Mouse (Mus musculus) heart, adult 2 months (tissue): ENCODE data around the gene Tspan10. TPM values are rescaled to one million over a fixed set of nuclear protein-coding genes. Genes with fewer than 3 reads are reported as not detected.

ENCODE experiments used
- DNase-seq, 2 experiments: peaks; one replicate each; pipeline ENCODE4 v3.0.0; 2021
- H3K27ac ChIP-seq: fragments of 200-600 bp; 2 replicates; pipeline ENCODE4 v1.8.1; 2022
- H3K27me3 ChIP-seq: fragments of 200-500 bp; 2 replicates; pipeline ENCODE4 v1.6.1; 2012; ENCODE audit warnings: mild to moderate bottlenecking, low read length, inconsistent platforms, mixed read lengths; ENCODE audit not compliant: control insufficient read depth, insufficient read depth
- H3K36me3 ChIP-seq: fragments of 200-500 bp; 2 replicates; pipeline ENCODE4 v1.6.1; 2012; ENCODE audit warnings: low read length, inconsistent platforms; ENCODE audit not compliant: control insufficient read depth, insufficient read depth
- H3K4me1 ChIP-seq: fragments of 200-500 bp; 2 replicates; pipeline ENCODE4 v1.6.1; 2011; ENCODE audit warnings: low read length; ENCODE audit not compliant: control insufficient read depth, insufficient read depth
- H3K4me3 ChIP-seq: fragments of 200-600 bp; 2 replicates; pipeline ENCODE4 v1.8.1; 2022
- H3K79me2 ChIP-seq: fragments of 200-500 bp; replicated peaks from 2 replicates; pipeline ENCODE4 v1.6.1; 2012; ENCODE audit warnings: mild to moderate bottlenecking, inconsistent platforms, low read length, moderate library complexity, mixed read lengths; ENCODE audit not compliant: control insufficient read depth, insufficient read depth
- H3K9ac ChIP-seq: fragments of 200-500 bp; 2 replicates; pipeline ENCODE4 v1.6.1; 2012; ENCODE audit warnings: low read depth, mild to moderate bottlenecking, control low read depth, inconsistent platforms, low read length, mixed read lengths
- CTCF ChIP-seq: fragments of 200-600 bp; IDR thresholded peaks from 2 replicates; pipeline ENCODE4 v1.8.1; 2022; ENCODE audit warnings: antibody characterized with exemption, mild to moderate bottlenecking, moderate library complexity
- EP300 ChIP-seq: fragments of 200-500 bp; IDR thresholded peaks from 2 replicates; pipeline ENCODE4 v1.6.1; 2011; ENCODE audit warnings: low read depth, low read length, control low read depth; ENCODE audit not compliant: insufficient read depth
- POLR2A ChIP-seq: fragments of 200-500 bp; IDR thresholded peaks from 2 replicates; pipeline ENCODE4 v1.6.1; 2011; ENCODE audit warnings: mild to moderate bottlenecking, low read depth, low read length, control low read depth; ENCODE audit not compliant: insufficient read depth
- WGBS: fragments of 180-500 bp; shearing (Covaris S2); methylation state at CpG from one replicate; pipeline ENCODE4 v1.1.7; 2018; 5-methylcytosine and 5-hydroxymethylcytosine counted together
- intact Hi-C: fragments of 180-260 bp; cut with DNase I; formaldehyde crosslinking; loops from one replicate; pipeline ENCODE4 v1.15.1; 2025
- polyA plus RNA-seq: library from polyadenylated mRNA; depleted of rRNA; stranded (reverse); fragments of >200 nt; gene quantifications from 2 replicates; pipeline ENCODE4 v1.2.3, GENCODE M21; 2012
- total RNA-seq, 2 experiments: library from RNA; stranded (reverse); gene quantifications; 2 replicates each; pipeline ENCODE4 v1.2.3; 2021

Tspan10 gene
- total and polyA plus RNA-seq, 3 experiments, result 0.41 to 1.5 (median 0.42) TPM

DNA sequence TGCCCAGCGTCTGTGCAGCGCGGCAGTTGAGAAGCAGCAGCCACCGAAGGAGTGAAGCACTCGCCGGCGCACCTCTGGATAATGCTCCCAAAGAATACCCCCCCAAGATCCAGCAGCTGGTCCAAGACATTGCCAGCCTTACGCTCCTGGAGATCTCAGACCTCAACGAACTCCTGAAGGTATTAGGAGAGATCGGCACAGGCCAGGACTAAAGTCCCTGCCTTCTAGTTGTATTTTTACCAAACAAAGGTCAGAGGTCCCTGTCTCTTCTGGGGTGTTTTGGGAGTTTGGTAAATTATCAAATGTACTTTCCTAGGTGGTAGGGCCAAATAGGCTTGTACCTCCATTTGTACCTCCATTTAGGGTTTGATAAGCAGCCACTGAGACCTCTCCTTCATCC, 42.8 kb downstream of the Tspan10 start:
- no peaks in the 10 kb centered on the region for H3K36me3 ChIP-seq

GRCm38 (mm10) chr11:120488516-120488915, 46.1 kb downstream of the Tspan10 start:
- no peaks in the 10 kb centered on the region for H3K36me3 ChIP-seq
- H3K9ac ChIP-seq, result no peak overlapping the region
- TF ChIP-seq POLR2A (0 out of 2 replicates have a peak, but pooled peaks have one; percentile 9), EP300 (no peak), CTCF (no peak)
- 66% methylated on average over 4 of the region's 4 CpGs for WGBS
- H3K27ac ChIP-seq, result no peak overlapping the region
- no peak for DNase-seq
- H3K27me3 ChIP-seq, result no peaks in the 10 kb centered on the region
- intact Hi-C loops, result loop anchor here (2.0 kb wide), 2 partner anchors 26 to 224 kb away; partner anchors contain the start of genes Cenpx and Lrrc45
- H3K4me3 ChIP-seq, result no peak overlapping the region
- peaks cover 3% of the 10 kb centered on the region for H3K79me2 ChIP-seq
- H3K4me1 ChIP-seq, result peaks cover 17% of the 10 kb centered on the region

More for the DNA sequence above, 42.8 kb downstream of the Tspan10 start:
- 3% methylated on average over 10 of the region's 10 CpGs for WGBS
- Histone ChIP-seq H3K27me3 (no peaks in the 10 kb centered on the region), H3K27ac (peak overlapping the region; percentile 89), H3K4me1 (peaks cover 6% of the 10 kb centered on the region), H3K9ac (peak overlapping the region; percentile 95), H3K79me2 (peaks cover 3% of the 10 kb centered on the region), H3K4me3 (peak overlapping the region; percentile 100)
- DNase-seq, result no peak
- intact Hi-C loops, result no loop called here
- TF ChIP-seq POLR2A (no peak), CTCF (no peak), EP300 (no peak)

DNA sequence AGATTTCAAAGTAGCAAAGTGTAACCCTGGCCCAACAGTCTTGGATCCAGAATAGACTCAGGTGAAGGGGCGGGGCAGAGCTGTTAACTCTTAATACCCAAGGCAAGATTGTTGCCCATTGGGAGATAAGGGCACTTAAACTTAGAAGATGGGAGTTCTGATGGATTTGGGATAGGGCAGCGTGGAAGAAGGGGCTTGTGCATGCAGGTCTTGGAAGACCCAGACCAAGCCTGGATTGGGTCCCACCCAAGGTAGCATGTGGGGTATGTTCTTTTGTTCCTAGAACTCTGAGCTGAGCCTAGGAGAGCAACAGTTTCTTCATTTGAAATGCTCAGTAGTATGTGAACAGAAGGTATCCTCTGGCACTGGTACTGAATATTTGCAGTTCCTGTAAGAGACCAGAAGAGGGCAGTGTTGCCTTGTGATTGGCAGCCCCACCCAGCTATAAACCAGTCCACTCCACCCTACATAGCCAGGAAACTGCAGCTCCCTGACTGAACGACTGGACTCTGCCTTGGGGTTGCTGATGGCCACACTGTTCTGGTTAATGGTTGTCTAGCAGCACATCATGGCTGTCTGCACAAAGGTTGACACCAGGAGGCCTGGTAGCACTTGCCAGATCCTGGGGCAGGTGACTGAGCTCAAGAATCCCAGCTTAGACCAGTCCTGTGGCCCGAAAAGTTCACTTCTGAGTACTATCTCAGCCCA, 46.8 kb downstream of the Tspan10 start:
- peak; percentile 97 for TF ChIP-seq CTCF
- TF ChIP-seq EP300, result peak; percentile 93; the same call in 1 of the 2 replicates
- peak; percentile 45; the same call in 1 of the 2 replicates for TF ChIP-seq POLR2A
- peaks cover 3% of the 10 kb centered on the region for H3K79me2 ChIP-seq
- 57% methylated on average over 4 of the region's 4 CpGs for WGBS
- no peak overlapping the region for H3K4me3 ChIP-seq
- H3K36me3 ChIP-seq, result no peaks in the 10 kb centered on the region
- no peaks in the 10 kb centered on the region for H3K27me3 ChIP-seq
- intact Hi-C loops, result loop anchor here (1.0 to 2.0 kb wide), 3 partner anchors 26 to 224 kb away; partner anchors contain the start of genes Cenpx and Lrrc45
- DNase-seq, result peak; percentile 54 to 69
- no peak overlapping the region for H3K9ac ChIP-seq
- H3K4me1 ChIP-seq, result peaks cover 15% of the 10 kb centered on the region
- H3K27ac ChIP-seq, result peak overlapping the region; percentile 50

DNA sequence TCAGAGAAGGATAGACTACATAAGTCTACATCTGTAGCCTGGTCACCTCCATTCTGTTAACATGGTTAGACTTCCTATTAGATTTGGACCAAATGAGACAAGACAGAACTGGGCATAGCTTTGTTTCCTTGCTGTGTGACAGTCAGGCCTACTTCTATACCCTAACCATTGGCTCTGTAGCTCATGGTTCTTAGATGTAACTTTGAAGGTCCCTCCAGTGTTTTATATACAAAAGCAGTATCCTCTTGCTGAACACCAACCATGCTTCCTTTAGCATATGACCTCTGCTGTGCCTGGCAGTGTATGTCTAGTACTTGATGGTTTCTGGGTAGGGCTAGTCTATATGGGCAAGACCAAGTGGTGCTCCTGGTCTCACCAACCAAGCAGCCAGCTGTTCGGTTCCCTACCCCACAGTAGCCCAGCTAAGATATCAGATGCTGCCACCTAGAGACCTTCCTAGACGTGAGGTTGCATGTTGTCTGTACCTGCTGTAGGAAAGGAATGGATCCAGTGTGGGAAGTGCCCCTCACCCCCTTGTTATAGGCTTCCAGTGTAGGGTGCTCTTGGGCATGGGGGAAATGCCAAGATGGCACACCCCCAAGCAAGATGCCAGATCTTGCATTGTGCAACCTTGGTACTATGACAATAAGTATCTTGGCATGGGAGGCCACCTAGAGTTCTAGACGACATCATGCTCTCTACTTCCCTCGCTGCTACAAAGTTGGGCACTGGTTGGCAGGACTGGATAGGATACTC, 48.0 kb downstream of the Tspan10 start:
- DNase-seq, result peak in 1 of 2 experiments; percentile 34
- Histone ChIP-seq H3K4me3 (no peak overlapping the region), H3K27me3 (no peaks in the 10 kb centered on the region), H3K9ac (no peak overlapping the region), H3K36me3 (no peaks in the 10 kb centered on the region), H3K79me2 (no peaks in the 10 kb centered on the region), H3K27ac (no peak overlapping the region), H3K4me1 (peaks cover 15% of the 10 kb centered on the region)
- WGBS, result 34% methylated on average over 4 of the region's 4 CpGs
- intact Hi-C loops, result loop anchor here (5.0 kb wide), 1 partner anchor 287 kb away; no protein-coding TSS in a partner anchor
- TF ChIP-seq POLR2A (no peak), EP300 (no peak), CTCF (no peak)

DNA sequence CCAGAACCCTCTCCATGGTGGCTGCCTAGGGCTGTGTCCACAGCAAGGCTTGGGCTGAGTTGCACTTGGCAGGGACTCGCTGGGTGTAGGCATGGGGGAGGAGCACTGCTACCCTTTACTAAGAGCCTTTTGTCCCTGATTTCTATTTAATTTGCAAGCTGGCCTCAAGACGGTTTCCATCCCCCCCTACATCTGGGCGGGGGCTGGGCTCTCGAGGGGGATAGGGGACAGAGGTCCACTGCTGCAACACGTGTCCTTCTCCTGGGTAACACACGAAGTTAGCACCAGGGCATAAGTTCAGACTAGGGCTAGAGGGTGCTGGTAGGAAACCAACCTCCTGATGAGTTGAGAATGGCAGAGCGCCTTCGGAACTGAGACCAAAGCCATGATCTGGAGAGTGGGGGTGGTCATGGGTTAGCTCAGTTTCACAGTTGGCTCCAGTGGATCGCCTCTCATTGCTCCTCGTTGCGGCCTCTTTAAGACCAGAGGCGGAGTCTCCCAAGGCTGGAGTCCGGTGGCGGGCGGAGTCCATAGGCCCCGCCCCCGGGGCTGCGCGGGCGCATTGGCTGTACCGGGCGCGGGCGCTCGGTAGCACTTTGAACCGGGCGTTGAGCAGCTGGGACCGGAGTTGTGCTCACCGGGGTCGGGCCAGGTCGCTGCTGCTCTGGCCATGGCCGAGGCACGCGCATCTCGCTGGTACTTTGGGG, 49.0 kb downstream of the Tspan10 start, which contains the start of gene Slc25a10:
Gene Slc25a10 (plus strand): TSS at position 524 of the 707 bp plus-strand sequence.
- H3K4me3 ChIP-seq, result peak within 1 kb of the TSS; percentile 97
- TF ChIP-seq EP300 (no peak), POLR2A (peak; percentile 39; the same call in 1 of the 2 replicates), CTCF (no peak)
- H3K36me3 ChIP-seq, result no peaks in the 10 kb centered on the region
- H3K27ac ChIP-seq, result peak within 1 kb of the TSS; percentile 56
- peak; percentile 92 to 93 for DNase-seq
- intact Hi-C loops, result loop anchor here (5.0 kb wide), 1 partner anchor 286 kb away; no protein-coding TSS in a partner anchor
- H3K79me2 ChIP-seq, result no peaks in the 10 kb centered on the region
- peaks cover 14% of the 10 kb centered on the region for H3K4me1 ChIP-seq
- no peaks in the 10 kb centered on the region for H3K27me3 ChIP-seq
- H3K9ac ChIP-seq, result peak within 1 kb of the TSS; percentile 89
- WGBS, result 0% methylated on average over 35 of the region's 35 CpGs
